Mouse (Mus musculus): ENCODE measurements around the gene Ipcef1.
A peak's percentile ranks its signal among the peaks of the same experiment; 100 is the strongest.
"Not testable (repeated sequence)": the region's sequence is repeated elsewhere in the genome, so short reads cannot be mapped to it uniquely, and the experiment has no call there.

The Ipcef1 gene

GRCm38 (mm10) chr10:6958791-6959190 is 93.5 kb downstream of the Ipcef1 start:
- DNase-seq: no peak

DNA sequence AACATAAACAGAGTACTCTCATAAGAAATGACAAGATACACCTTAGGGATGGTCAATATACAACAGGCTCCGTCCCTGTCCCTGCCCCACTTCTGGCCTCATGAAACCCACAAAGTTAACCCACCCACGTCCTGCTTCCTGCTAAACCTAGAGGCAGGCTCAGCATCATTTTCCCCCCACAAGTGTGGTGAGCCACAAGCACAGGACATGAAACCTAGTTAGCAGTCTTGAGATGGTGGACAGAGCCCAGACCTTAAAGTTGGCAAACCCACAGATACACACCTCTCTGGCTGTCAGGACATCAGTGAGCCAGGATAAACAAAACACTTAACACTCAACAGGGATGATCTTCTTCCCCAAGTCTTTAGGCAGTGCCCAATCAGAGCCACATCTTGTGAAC is 95.9 kb downstream of the Ipcef1 start:
- no peak for DNase-seq

DNA sequence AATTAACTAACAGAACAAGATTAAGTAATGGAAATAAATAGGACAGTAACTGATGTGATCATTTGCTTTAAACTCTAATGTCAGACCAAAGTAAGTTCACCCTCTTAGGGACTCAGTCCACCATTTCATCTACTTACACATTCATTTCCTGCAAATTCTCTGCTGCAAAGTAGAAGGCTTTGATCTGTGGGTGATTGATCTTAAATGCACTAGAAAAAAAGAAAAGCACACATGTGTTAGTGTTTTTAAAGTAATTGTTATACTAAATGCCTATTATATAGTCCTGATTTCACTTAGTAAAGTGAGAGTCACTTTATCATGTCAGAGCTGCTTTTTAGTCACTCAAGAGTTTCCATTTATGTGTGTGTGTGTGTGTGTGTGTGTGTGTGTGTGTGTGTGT is 97.7 kb downstream of the Ipcef1 start:
- no peak for DNase-seq

GRCm38 (mm10) chr10:6953115-6953514 is 99.2 kb downstream of the Ipcef1 start:
- DNase-seq: no peak

DNA sequence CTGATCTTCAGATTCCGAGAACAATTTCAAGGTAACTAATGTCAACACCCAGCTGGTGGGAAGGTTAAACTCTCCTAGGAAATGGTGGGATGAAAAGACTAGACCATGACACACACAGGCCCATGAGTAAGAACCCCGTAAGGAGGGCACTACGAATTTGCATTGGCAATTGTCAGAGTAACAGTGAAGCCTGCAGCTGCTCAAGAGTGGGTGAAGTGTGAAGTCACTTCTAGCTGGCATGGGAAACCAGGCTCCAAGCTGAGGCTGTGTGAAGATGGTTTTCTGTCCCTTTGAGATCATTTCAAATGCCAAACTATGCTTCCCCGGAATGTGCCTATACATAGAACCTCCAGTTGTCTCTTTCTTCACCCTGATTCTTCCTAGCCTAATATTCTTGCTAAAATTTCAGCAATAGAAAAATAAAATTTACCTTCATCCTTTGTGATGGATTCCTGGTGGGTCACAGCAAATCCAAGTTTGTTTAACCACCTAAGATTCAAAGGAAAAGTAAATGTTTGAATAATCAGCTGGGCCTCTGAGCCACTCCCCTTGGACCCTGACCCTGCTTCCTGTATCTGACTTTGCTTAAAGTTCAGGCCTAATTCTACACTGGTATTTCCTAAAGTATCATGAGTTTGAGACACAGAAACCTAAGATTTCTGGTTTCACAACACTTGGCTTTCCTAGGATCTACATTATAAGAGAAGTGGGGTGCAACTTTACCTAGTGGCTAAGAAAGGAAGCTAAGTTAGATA is 115.4 kb downstream of the Ipcef1 start:
- no peak for DNase-seq

DNA sequence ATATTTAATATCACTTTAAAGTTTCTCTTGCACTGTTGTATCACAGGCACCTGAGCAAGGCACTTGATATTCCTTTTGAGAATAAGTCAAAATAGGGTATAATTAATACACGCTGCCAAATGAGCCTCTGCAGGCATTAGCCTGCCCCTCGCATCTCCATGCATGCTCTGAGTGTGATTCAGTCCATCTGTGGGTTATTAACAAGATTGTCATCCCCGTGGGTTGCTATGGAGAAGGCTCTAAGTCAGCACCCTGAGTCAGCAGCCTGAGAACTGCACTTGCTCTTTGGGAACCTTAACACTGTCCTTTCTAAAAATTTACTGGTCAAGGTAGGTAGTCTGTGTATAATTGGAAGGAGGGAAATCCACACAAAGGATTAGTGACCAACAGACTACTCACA is 117.5 kb downstream of the Ipcef1 start:
- DNase-seq: no peak

DNA sequence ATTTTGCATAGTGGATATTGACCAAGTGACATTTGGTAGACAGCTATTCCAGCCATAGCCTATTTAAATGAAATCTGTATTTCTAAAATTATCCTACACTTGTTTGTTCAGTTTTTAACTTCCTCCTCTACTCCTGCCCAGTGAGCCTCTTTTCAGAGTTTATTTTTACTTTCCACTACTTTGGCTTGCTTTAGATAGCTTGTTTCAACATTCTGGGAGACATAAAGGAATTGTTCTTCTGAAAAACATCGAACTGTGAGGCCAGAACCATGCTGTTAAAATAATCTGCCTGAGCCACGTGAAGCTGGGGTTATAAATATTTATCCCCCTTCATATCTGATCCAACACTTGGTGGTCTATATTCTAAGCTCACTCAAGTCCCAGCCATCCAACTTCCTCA is 121.4 kb downstream of the Ipcef1 start:
- no peak for DNase-seq

DNA sequence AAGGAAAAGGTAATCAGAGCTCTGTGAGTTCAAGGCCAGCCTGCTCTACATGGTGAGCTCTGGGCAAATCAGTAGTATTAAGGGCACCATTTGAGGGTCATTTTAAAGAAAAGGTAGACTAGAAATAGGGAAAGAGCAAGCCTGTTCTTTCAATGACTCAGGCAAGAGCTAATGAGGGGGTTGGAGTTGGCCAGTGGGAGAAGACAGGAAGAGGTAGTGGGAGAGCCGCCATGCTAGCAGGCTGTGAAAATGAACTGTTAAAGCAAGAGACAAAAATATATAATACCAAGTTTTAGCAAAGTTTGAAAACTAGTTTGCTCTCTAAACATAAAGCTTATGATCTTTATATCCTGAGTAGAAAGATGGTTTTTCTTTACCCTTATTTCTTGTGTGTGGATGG is 121.9 kb downstream of the Ipcef1 start:
- DNase-seq: no peak

- no peak for DNase-seq
Observed at GRCm38 (mm10) chr10:6928905-6929304, 123.4 kb downstream of the Ipcef1 start.

DNA sequence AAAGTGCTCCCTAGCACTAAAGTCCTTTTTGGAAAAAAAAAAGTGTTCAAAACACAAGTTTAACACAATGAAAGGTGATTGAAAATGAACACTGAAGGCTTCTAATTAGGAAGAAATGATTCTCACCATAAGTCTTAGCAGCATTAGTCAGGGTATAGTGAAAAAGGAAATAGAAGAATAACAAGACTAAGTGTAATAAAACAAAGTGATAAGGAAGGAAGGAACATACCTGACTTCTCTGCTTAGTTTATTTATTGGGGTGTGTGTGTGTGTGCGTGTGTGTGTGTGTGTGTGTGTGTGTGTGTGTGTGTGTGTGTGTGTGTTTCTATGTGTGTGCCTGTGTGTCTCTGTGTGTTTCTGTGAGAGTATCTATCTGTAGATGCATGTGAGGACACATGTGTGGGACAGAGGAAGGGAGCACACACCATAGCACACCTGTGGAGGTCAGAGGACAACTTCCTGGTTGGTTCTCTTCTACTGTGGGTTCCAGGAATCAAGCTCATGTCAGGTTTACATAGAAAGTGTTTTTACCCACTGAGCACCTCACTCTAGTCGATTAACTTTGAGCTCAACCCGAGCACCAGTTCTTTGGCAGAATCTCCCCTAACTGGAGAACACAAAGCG is 124.6 kb downstream of the Ipcef1 start:
- DNase-seq: no peak

GRCm38 (mm10) chr10:6926724-6927123 is 125.6 kb downstream of the Ipcef1 start:
- DNase-seq: no peak

DNA sequence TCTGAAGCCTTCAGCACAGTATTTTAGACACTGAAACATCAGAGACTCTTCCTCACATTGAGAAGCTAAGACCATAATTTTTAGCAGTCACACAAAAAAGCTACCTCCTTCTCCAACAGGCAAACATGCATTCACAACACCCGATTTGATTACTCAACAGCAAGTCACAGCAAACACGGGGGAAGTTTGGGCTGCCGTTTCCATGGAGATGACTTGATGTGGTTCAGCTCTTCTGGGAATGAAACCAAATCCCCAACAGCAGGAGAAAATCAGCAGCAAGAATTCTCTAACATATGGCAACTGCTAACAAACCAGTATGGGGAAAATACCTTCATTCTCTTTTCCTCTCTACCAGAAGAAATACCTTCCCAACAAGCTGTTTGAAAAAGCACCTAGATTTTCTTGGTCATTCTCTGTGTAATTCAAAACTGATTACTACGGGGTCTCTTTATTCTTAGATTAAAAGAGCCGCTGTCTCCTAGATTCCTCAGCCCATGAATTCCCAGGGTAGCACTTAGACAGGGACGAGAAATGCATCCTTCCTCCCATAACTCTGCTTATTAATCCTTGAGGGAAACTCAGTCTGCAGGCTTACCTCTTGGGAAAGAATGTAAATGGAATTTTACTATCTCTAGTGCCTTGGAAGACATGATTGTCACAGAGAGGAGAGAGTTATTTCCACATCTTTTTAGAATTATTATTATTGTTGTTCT is 135.6 kb downstream of the Ipcef1 start:
- DNase-seq: peak; percentile 82

DNA sequence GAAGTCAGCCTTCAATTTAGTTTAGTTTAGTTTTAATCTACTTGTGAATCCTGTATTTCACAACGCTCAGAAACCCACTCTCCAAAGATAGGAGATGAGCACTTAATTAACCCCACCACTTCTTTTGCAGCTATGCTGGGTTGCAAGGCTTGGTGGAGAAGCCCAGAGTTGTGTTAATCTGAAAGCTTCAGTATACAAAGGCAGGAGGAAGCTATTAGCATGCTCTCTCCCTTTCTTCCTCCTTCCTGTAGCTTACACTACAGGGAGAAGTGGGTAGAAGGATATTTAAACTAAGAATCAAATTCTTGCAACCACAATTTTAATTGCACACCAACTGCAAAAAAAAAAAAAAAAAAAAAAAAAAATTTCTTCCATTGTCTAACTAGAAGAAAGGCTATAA is 136.3 kb downstream of the Ipcef1 start:
- no peak for DNase-seq

GRCm38 (mm10) chr10:6909763-6910162 is 142.5 kb downstream of the Ipcef1 start:
- no peak for DNase-seq

DNA sequence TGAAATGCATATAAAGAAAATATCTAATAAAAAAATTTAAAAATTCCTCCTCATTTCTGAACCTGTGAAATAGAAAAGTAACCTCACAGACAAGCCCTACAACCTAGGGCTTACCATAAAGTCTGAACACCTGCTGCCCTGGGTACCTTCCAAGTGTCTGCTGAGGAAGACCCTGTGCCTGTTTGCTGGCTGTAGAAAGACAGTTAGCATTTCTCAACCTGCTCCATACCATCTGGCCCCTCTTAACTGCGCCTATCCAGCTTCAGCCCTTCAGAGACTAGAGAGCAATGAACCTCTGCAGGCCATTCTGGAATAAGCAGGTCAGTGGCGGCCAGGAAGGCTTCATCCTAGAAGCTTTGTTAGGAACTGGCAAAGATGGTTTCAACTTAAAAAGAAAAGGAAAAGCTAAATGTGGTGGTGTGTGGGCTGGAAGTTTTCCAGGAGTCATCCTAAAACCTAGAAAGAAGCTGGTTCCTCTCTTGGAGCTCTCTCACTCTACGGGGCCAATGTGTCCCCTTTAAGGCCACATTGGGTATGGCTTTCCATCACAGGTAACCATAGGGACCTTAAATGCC is 150.4 kb downstream of the Ipcef1 start:
- peak; percentile 54 for DNase-seq

- DNase-seq: no peak
Observed at GRCm38 (mm10) chr10:6900126-6900525, 152.2 kb downstream of the Ipcef1 start.

- DNase-seq: no peak
Observed at GRCm38 (mm10) chr10:6896659-6897303, 155.5 kb downstream of the Ipcef1 start.

GRCm38 (mm10) chr10:6895796-6896195 is 156.5 kb downstream of the Ipcef1 start:
- DNase-seq: no peak

- DNase-seq: no peak
Observed at GRCm38 (mm10) chr10:6890348-6891009, 161.8 kb downstream of the Ipcef1 start.

DNA sequence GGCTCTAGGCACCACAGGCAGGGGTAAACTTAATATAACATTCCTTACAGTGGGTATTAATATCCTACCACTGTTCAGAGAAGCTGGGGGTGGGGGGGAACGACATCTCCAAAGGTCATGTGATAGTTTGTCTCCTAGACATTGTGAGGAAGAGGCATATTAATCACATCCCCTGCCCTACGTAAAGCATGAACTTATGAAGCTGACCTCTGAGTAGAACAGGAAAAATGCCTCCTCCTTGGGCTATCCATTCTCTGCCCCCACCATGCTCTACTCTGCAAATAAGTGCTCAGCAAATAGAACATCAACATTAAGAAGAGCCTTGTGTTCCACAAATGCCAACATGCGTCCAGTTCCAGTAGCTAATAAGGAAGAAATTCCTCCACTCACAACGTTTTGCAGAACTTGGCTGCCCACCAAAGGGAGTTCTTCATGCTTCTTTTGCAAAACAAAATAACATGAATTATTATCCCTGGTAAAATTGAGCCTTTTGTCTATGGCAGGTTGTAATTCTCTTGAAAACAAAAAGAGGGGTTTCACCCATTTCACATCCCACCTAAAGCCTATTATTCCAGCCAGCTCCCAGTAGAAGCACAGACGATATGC is 162.5 kb downstream of the Ipcef1 start:
- no peak for DNase-seq

- no peak for DNase-seq
Observed at GRCm38 (mm10) chr10:6885460-6885859, 166.8 kb downstream of the Ipcef1 start.

GRCm38 (mm10) chr10:6882041-6882440 is 170.2 kb downstream of the Ipcef1 start:
- DNase-seq: not testable (repeated sequence)

Measured in cerebellum, adult 11-12 months (tissue).